Mouse (Mus musculus) urinary bladder, postnatal 36 days (tissue): ENCODE results near the gene Prss32.
A peak's percentile ranks its signal among the peaks of the same experiment; 100 is the strongest.

Experiments used
- DNase-seq, 2 experiments: peaks; one replicate each; pipeline ENCODE4 v3.0.0; 2022; ENCODE audit warnings: low spot score in 2 of 2, mixed read lengths in 1 of 2

Gene Prss32

GRCm38 (mm10) chr17:23843812-23844273, at the start of gene Prss32, which contains the start of gene Prss41:
Prss32 (plus strand) TSS chr17:23843855.
Prss41 (minus strand) TSS chr17:23844172.
- DNase-seq, result peak in 1 of 2 experiments; percentile 32

GRCm38 (mm10) chr17:23795323-23795722, 48.3 kb upstream of the Prss32 start:
- no peak for DNase-seq

GRCm38 (mm10) chr17:23797316-23797715, 46.3 kb upstream of the Prss32 start:
- no peak for DNase-seq

- DNase-seq, result no peak
These were observed 42.0 kb upstream of the Prss32 start for GRCm38 (mm10) chr17:23801627-23802026.

- peak; percentile 93 to 98 for DNase-seq
These were observed 40.8 kb upstream of the Prss32 start for GRCm38 (mm10) chr17:23802746-23803365.

- DNase-seq, result peak; percentile 52 to 74
These were observed 40.2 kb upstream of the Prss32 start for GRCm38 (mm10) chr17:23803366-23804041.

GRCm38 (mm10) chr17:23804426-23805085, 39.1 kb upstream of the Prss32 start:
- no peak for DNase-seq

- no peak for DNase-seq
These were observed 36.8 kb upstream of the Prss32 start for GRCm38 (mm10) chr17:23806867-23807266.

- no peak for DNase-seq
These were observed 35.7 kb upstream of the Prss32 start for GRCm38 (mm10) chr17:23807918-23808317.

GRCm38 (mm10) chr17:23815641-23816040, 28.0 kb upstream of the Prss32 start:
- no peak for DNase-seq

GRCm38 (mm10) chr17:23818579-23818978, 25.1 kb upstream of the Prss32 start:
- DNase-seq, result no peak

GRCm38 (mm10) chr17:23819235-23819634, 24.4 kb upstream of the Prss32 start:
- no peak for DNase-seq

- no peak for DNase-seq
These were observed 22.9 kb upstream of the Prss32 start for GRCm38 (mm10) chr17:23820731-23821130.

GRCm38 (mm10) chr17:23822094-23822493, 21.6 kb upstream of the Prss32 start:
- DNase-seq, result no peak

- no peak for DNase-seq
These were observed 20.6 kb upstream of the Prss32 start for GRCm38 (mm10) chr17:23823018-23823417.

GRCm38 (mm10) chr17:23823614-23824013, 20.0 kb upstream of the Prss32 start:
- DNase-seq, result no peak

GRCm38 (mm10) chr17:23825591-23825990, 18.1 kb upstream of the Prss32 start:
- DNase-seq, result no peak

GRCm38 (mm10) chr17:23828271-23829001, 15.2 kb upstream of the Prss32 start:
- peak; percentile 42 to 51 for DNase-seq

GRCm38 (mm10) chr17:23829064-23829619, 14.5 kb upstream of the Prss32 start, which contains the start of gene Elob:
Elob (minus strand) TSS chr17:23829136.
- peak; percentile 68 to 82 for DNase-seq

GRCm38 (mm10) chr17:23831201-23831600, 12.5 kb upstream of the Prss32 start:
- no peak for DNase-seq

GRCm38 (mm10) chr17:23836006-23836575, 7.6 kb upstream of the Prss32 start, which contains the start of gene Prss33:
Prss33 (minus strand) TSS chr17:23836056.
- DNase-seq, result no peak
